Mouse (Mus musculus): ENCODE results near the gene Tmc2. TPM values are rescaled to one million over a fixed set of nuclear protein-coding genes. Genes with fewer than 3 reads are reported as not detected.

Gene Tmc2
- not detected in 2 replicates for polyA plus RNA-seq (2016; fragmentation: Nextera tagmentation; extraction: Ambion mirVana)

GRCm38 (mm10) chr2:130194894-130195293, at the start of gene Tmc2:
Gene Tmc2 (plus strand): TSS chr2:130195194.
- 96% methylated on average over 16 of the region's 16 CpGs for WGBS
- Histone ChIP-seq H3K27ac (no peak within 1 kb of the TSS), H3K9ac (no peak within 1 kb of the TSS), H3K4me3 (no peak within 1 kb of the TSS), H3K27me3 (no peaks in the 10 kb centered on the region), H3K9me3 (replicated peaks) (peaks cover 4% of the 10 kb centered on the region), H3K4me1 (no peaks in the 10 kb centered on the region), H3K36me3 (no peaks in the 10 kb centered on the region), H3K4me2 (replicated peaks) (no peak within 1 kb of the TSS)
- no peak for ATAC-seq (ENCODE audit: low FRiP score)

GRCm38 (mm10) chr2:130146089-130146668, 48.8 kb upstream of the Tmc2 start:
- H3K4me1 ChIP-seq = no peaks in the 10 kb centered on the region

GRCm38 (mm10) chr2:130155171-130155570, 39.8 kb upstream of the Tmc2 start:
- no peaks in the 10 kb centered on the region for H3K36me3 ChIP-seq
- no peak overlapping the region for H3K4me3 ChIP-seq
- no peaks in the 10 kb centered on the region for H3K27me3 ChIP-seq
- no peak overlapping the region for H3K27ac ChIP-seq
- no peak for ATAC-seq (ENCODE audit: low FRiP score)
- no peak overlapping the region for H3K9ac ChIP-seq
- WGBS = 80% methylated on average over 3 of the region's 3 CpGs
- no peaks in the 10 kb centered on the region for H3K9me3 ChIP-seq (replicated peaks)
- no peaks in the 10 kb centered on the region; the same call in 1 of the 2 replicates for H3K4me1 ChIP-seq
- H3K4me2 ChIP-seq (replicated peaks) = no peak overlapping the region

More at GRCm38 (mm10) chr2:130146089-130146668, 48.8 kb upstream of the Tmc2 start:
- H3K27ac ChIP-seq = no peak overlapping the region
- no peak overlapping the region for H3K4me3 ChIP-seq
- no peaks in the 10 kb centered on the region for H3K9me3 ChIP-seq (replicated peaks)
- no peak for ATAC-seq (ENCODE audit: low FRiP score)
- no peak overlapping the region for H3K9ac ChIP-seq
- no peak overlapping the region for H3K4me2 ChIP-seq (replicated peaks)
- H3K36me3 ChIP-seq = no peaks in the 10 kb centered on the region
- WGBS = 75% methylated on average over 5 of the region's 5 CpGs
- no peaks in the 10 kb centered on the region for H3K27me3 ChIP-seq

- no peak overlapping the region for H3K4me2 ChIP-seq (replicated peaks)
- no peak for ATAC-seq (ENCODE audit: low FRiP score)
- no peak overlapping the region for H3K27ac ChIP-seq
- H3K4me3 ChIP-seq = no peak overlapping the region
- no peaks in the 10 kb centered on the region for H3K27me3 ChIP-seq
- no peaks in the 10 kb centered on the region for H3K36me3 ChIP-seq
- H3K4me1 ChIP-seq = no peaks in the 10 kb centered on the region; the same call in 1 of the 2 replicates
- H3K9ac ChIP-seq = no peak overlapping the region
- no peaks in the 10 kb centered on the region for H3K9me3 ChIP-seq (replicated peaks)
These were observed 39.1 kb upstream of the Tmc2 start for GRCm38 (mm10) chr2:130155851-130156250.

GRCm38 (mm10) chr2:130157231-130158087, 37.5 kb upstream of the Tmc2 start:
- 51% methylated on average over 14 of the region's 14 CpGs for WGBS
- ATAC-seq (ENCODE audit: low FRiP score) = no peak
- no peak overlapping the region for H3K4me2 ChIP-seq (replicated peaks)
- H3K4me3 ChIP-seq = no peak overlapping the region
- H3K9ac ChIP-seq = no peak overlapping the region
- H3K36me3 ChIP-seq = 0 out of 2 replicates have a peak, but pooled peaks cover under 1% of the 10 kb centered on the region
- no peaks in the 10 kb centered on the region; the same call in 1 of the 2 replicates for H3K4me1 ChIP-seq
- H3K9me3 ChIP-seq (replicated peaks) = no peaks in the 10 kb centered on the region
- no peaks in the 10 kb centered on the region for H3K27me3 ChIP-seq
- H3K27ac ChIP-seq = no peak overlapping the region

GRCm38 (mm10) chr2:130158088-130158437, 36.9 kb upstream of the Tmc2 start:
- H3K4me3 ChIP-seq = no peak overlapping the region
- no peak overlapping the region for H3K27ac ChIP-seq
- WGBS = 61% methylated on average over 4 of the region's 4 CpGs
- no peaks in the 10 kb centered on the region; the same call in 1 of the 2 replicates for H3K4me1 ChIP-seq
- 0 out of 2 replicates have a peak, but pooled peaks cover 4% of the 10 kb centered on the region for H3K36me3 ChIP-seq
- no peak overlapping the region for H3K4me2 ChIP-seq (replicated peaks)
- H3K9me3 ChIP-seq (replicated peaks) = no peaks in the 10 kb centered on the region
- no peak overlapping the region for H3K9ac ChIP-seq
- no peak for ATAC-seq (ENCODE audit: low FRiP score)
- H3K27me3 ChIP-seq = no peaks in the 10 kb centered on the region

GRCm38 (mm10) chr2:130162701-130163100, 32.3 kb upstream of the Tmc2 start:
- no peaks in the 10 kb centered on the region; the same call in 1 of the 2 replicates for H3K4me1 ChIP-seq
- ATAC-seq (ENCODE audit: low FRiP score) = no peak
- 88% methylated on average over 5 of the region's 5 CpGs for WGBS
- no peak overlapping the region for H3K4me3 ChIP-seq
- peaks cover 4% of the 10 kb centered on the region; the same call in 1 of the 2 replicates for H3K36me3 ChIP-seq
- H3K27me3 ChIP-seq = no peaks in the 10 kb centered on the region
- H3K27ac ChIP-seq = no peak overlapping the region
- H3K4me2 ChIP-seq (replicated peaks) = no peak overlapping the region
- no peak overlapping the region for H3K9ac ChIP-seq
- no peaks in the 10 kb centered on the region for H3K9me3 ChIP-seq (replicated peaks)

- H3K9me3 ChIP-seq (replicated peaks) = no peaks in the 10 kb centered on the region
- 64% methylated on average over 9 of the region's 9 CpGs for WGBS
- no peaks in the 10 kb centered on the region for H3K4me1 ChIP-seq
- H3K36me3 ChIP-seq = peaks cover 30% of the 10 kb centered on the region
- ATAC-seq (ENCODE audit: low FRiP score) = peak; percentile 71
- H3K27ac ChIP-seq = no peak overlapping the region
- H3K4me3 ChIP-seq = no peak overlapping the region
- H3K9ac ChIP-seq = no peak overlapping the region
- H3K27me3 ChIP-seq = no peaks in the 10 kb centered on the region
- H3K4me2 ChIP-seq (replicated peaks) = no peak overlapping the region
These were observed 28.4 kb upstream of the Tmc2 start for GRCm38 (mm10) chr2:130166311-130167214.

GRCm38 (mm10) chr2:130167861-130168260, 27.1 kb upstream of the Tmc2 start:
- no peak for ATAC-seq (ENCODE audit: low FRiP score)
- Histone ChIP-seq H3K27me3 (no peaks in the 10 kb centered on the region), H3K4me3 (no peak overlapping the region), H3K9ac (no peak overlapping the region), H3K9me3 (replicated peaks) (no peaks in the 10 kb centered on the region), H3K36me3 (peaks cover 39% of the 10 kb centered on the region), H3K4me2 (replicated peaks) (no peak overlapping the region), H3K27ac (no peak overlapping the region), H3K4me1 (no peaks in the 10 kb centered on the region)
- 59% methylated on average over 3 of the region's 3 CpGs for whole genome bisulfite sequencing

GRCm38 (mm10) chr2:130171674-130172073, 23.3 kb upstream of the Tmc2 start:
- 83% methylated on average over 2 of the region's 2 CpGs for WGBS
- Histone ChIP-seq H3K4me1 (peaks cover 3% of the 10 kb centered on the region), H3K9me3 (replicated peaks) (no peaks in the 10 kb centered on the region), H3K36me3 (peaks cover 70% of the 10 kb centered on the region), H3K9ac (no peak overlapping the region), H3K4me2 (replicated peaks) (no peak overlapping the region), H3K4me3 (no peak overlapping the region), H3K27ac (no peak overlapping the region), H3K27me3 (no peaks in the 10 kb centered on the region)
- no peak for ATAC-seq (ENCODE audit: low FRiP score)

- H3K9me3 ChIP-seq (replicated peaks) = no peaks in the 10 kb centered on the region
- H3K27me3 ChIP-seq = no peaks in the 10 kb centered on the region
- 82% methylated on average over 8 of the region's 8 CpGs for WGBS
- no peak overlapping the region for H3K4me3 ChIP-seq
- peak overlapping the region; percentile 84 for H3K4me2 ChIP-seq (replicated peaks)
- peaks cover 45% of the 10 kb centered on the region for H3K36me3 ChIP-seq
- peaks cover 17% of the 10 kb centered on the region for H3K4me1 ChIP-seq
- H3K27ac ChIP-seq = no peak overlapping the region
- ATAC-seq (ENCODE audit: low FRiP score) = no peak
- peak overlapping the region; percentile 57; the same call in 1 of the 2 replicates for H3K9ac ChIP-seq
These were observed 18.2 kb upstream of the Tmc2 start for GRCm38 (mm10) chr2:130176820-130177219.

- H3K9ac ChIP-seq = peak overlapping the region; percentile 99
- H3K27me3 ChIP-seq = no peaks in the 10 kb centered on the region
- peak overlapping the region; percentile 97 for H3K4me3 ChIP-seq
- peak overlapping the region; percentile 97 for H3K27ac ChIP-seq
- no peaks in the 10 kb centered on the region for H3K9me3 ChIP-seq (replicated peaks)
- ATAC-seq (ENCODE audit: low FRiP score) = no peak
- H3K4me1 ChIP-seq = peaks cover 17% of the 10 kb centered on the region
- WGBS = 2% methylated on average over 11 of the region's 11 CpGs
- peaks cover 30% of the 10 kb centered on the region for H3K36me3 ChIP-seq
- H3K4me2 ChIP-seq (replicated peaks) = peak overlapping the region; percentile 84
These were observed 16.7 kb upstream of the Tmc2 start for GRCm38 (mm10) chr2:130178381-130178705.

All from hindbrain, embryonic 12.5 days (tissue).